Mouse (Mus musculus) C2C12 (cell line): ENCODE measurements around the gene Luzp1. TPM values are rescaled to one million over a fixed set of nuclear protein-coding genes. Genes with fewer than 3 reads are reported as not detected.

Experiments used
- H3K27me3 ChIP-seq: one replicate; pipeline ENCODE4 v1.6.1; 2011; ENCODE audit not compliant: control insufficient read depth, insufficient read depth, insufficient read length
- H3K36me3 ChIP-seq: one replicate; pipeline ENCODE4 v1.6.1; 2011; ENCODE audit not compliant: control insufficient read depth, insufficient read depth
- H3K4me3 ChIP-seq: one replicate; pipeline ENCODE4 v1.5.1; 2011; ENCODE audit warnings: mild to moderate bottlenecking, control low read depth; ENCODE audit not compliant: poor library complexity, insufficient read depth, severe bottlenecking
- H3K79me2 ChIP-seq: one replicate; pipeline ENCODE4 v1.6.1; 2011; ENCODE audit not compliant: control insufficient read depth, insufficient read depth
- H3K79me3 ChIP-seq: one replicate; pipeline ENCODE4 v1.6.1; 2011; ENCODE audit warnings: low read depth, control low read depth
- H3ac ChIP-seq: one replicate; pipeline ENCODE3; 2011; ENCODE audit warnings: low read depth; ENCODE audit not compliant: control insufficient read depth, insufficient read length
- CEBPB ChIP-seq: IDR thresholded peaks from one replicate; pipeline ENCODE4 v1.6.1; 2011; ENCODE audit warnings: low read depth, mild to moderate bottlenecking, control low read depth, moderate library complexity
- CTCF ChIP-seq: IDR thresholded peaks from one replicate; pipeline ENCODE4 v1.5.1; 2011; ENCODE audit not compliant: control insufficient read depth, insufficient read depth, insufficient read length
- FOSL1 ChIP-seq: IDR thresholded peaks from one replicate; pipeline ENCODE4 v1.8.0; 2011; ENCODE audit warnings: mild to moderate bottlenecking, low read length; ENCODE audit not compliant: poor library complexity, insufficient read depth, severe bottlenecking
- MAX ChIP-seq: IDR thresholded peaks from one replicate; pipeline ENCODE4 v1.6.1; 2011; ENCODE audit warnings: mild to moderate bottlenecking, control low read depth
- MYOD1 ChIP-seq: IDR thresholded peaks from one replicate; pipeline ENCODE4 v1.6.1; 2011; ENCODE audit warnings: low read depth; ENCODE audit not compliant: control insufficient read depth, insufficient read length
- MYOG ChIP-seq: IDR thresholded peaks from one replicate; pipeline ENCODE4 v1.6.1; 2011; ENCODE audit not compliant: control insufficient read depth, insufficient read length; ENCODE audit errors: extremely low read depth
- USF1 ChIP-seq: IDR thresholded peaks from one replicate; pipeline ENCODE4 v1.6.1; 2011; ENCODE audit warnings: low read depth, mild to moderate bottlenecking, control low read depth, moderate library complexity
- polyA plus RNA-seq: library from polyadenylated mRNA; unstranded; fragments of >200 nt; fragmentation: generic; extraction: Trizol; gene quantifications from one replicate; pipeline ENCODE4 v1.2.1, GENCODE M21; 2012; ENCODE audit warnings: missing spikeins

Gene Luzp1
- polyA plus RNA-seq, 1 experiment = 16.1 TPM

GRCm38 (mm10) chr4:136587221-136587827 is 117.8 kb downstream of the Luzp1 start:
- no peak overlapping the region for H3ac ChIP-seq
- peaks cover 88% of the 10 kb centered on the region for H3K79me3 ChIP-seq
- peaks cover 13% of the 10 kb centered on the region for H3K36me3 ChIP-seq
- H3K27me3 ChIP-seq = no peaks in the 10 kb centered on the region
- TF ChIP-seq FOSL1 (no peak), USF1 (no peak), MAX (no peak), MYOD1 (no peak), CEBPB (no peak), CTCF (no peak), MYOG (no peak)
- H3K79me2 ChIP-seq = peaks cover 100% of the 10 kb centered on the region
- no peak overlapping the region for H3K4me3 ChIP-seq

- H3K36me3 ChIP-seq = peaks cover 19% of the 10 kb centered on the region
- H3K79me2 ChIP-seq = peaks cover 100% of the 10 kb centered on the region
- no peak overlapping the region for H3ac ChIP-seq
- TF ChIP-seq MYOD1 (no peak), CEBPB (no peak), CTCF (no peak), FOSL1 (no peak), MYOG (no peak), USF1 (no peak), MAX (no peak)
- H3K4me3 ChIP-seq = no peak overlapping the region
- no peaks in the 10 kb centered on the region for H3K27me3 ChIP-seq
- H3K79me3 ChIP-seq = peaks cover 88% of the 10 kb centered on the region
Observed at GRCm38 (mm10) chr4:136588003-136588402, 118.4 kb downstream of the Luzp1 start.

GRCm38 (mm10) chr4:136592111-136592510 is 122.5 kb downstream of the Luzp1 start:
- TF ChIP-seq MAX (no peak), CEBPB (no peak), MYOD1 (no peak), MYOG (no peak), FOSL1 (no peak), USF1 (no peak), CTCF (no peak)
- Histone ChIP-seq H3K36me3 (peaks cover 19% of the 10 kb centered on the region), H3ac (no peak overlapping the region), H3K27me3 (no peaks in the 10 kb centered on the region), H3K79me2 (peaks cover 100% of the 10 kb centered on the region), H3K79me3 (peaks cover 80% of the 10 kb centered on the region), H3K4me3 (no peak overlapping the region)

GRCm38 (mm10) chr4:136594006-136594405 is 124.4 kb downstream of the Luzp1 start:
- H3K4me3 ChIP-seq = no peak overlapping the region
- H3ac ChIP-seq = no peak overlapping the region
- H3K79me2 ChIP-seq = peaks cover 99% of the 10 kb centered on the region
- peaks cover 77% of the 10 kb centered on the region for H3K79me3 ChIP-seq
- TF ChIP-seq FOSL1 = no peak
- no peak for TF ChIP-seq CTCF
- no peak for TF ChIP-seq MAX
- TF ChIP-seq CEBPB = no peak
- no peak for TF ChIP-seq MYOG
- TF ChIP-seq MYOD1 = no peak
- TF ChIP-seq USF1 = no peak
- peaks cover 19% of the 10 kb centered on the region for H3K36me3 ChIP-seq
- H3K27me3 ChIP-seq = no peaks in the 10 kb centered on the region

GRCm38 (mm10) chr4:136595221-136595620 is 125.7 kb downstream of the Luzp1 start:
- peaks cover 14% of the 10 kb centered on the region for H3K36me3 ChIP-seq
- H3K79me2 ChIP-seq = peaks cover 99% of the 10 kb centered on the region
- no peaks in the 10 kb centered on the region for H3K27me3 ChIP-seq
- TF ChIP-seq MYOG = no peak
- no peak for TF ChIP-seq MYOD1
- no peak for TF ChIP-seq CTCF
- TF ChIP-seq MAX = no peak
- TF ChIP-seq FOSL1 = no peak
- TF ChIP-seq USF1 = no peak
- no peak for TF ChIP-seq CEBPB
- no peak overlapping the region for H3ac ChIP-seq
- peaks cover 76% of the 10 kb centered on the region for H3K79me3 ChIP-seq
- H3K4me3 ChIP-seq = no peak overlapping the region

GRCm38 (mm10) chr4:136598268-136598876 is 128.8 kb downstream of the Luzp1 start:
- H3K79me3 ChIP-seq = peaks cover 76% of the 10 kb centered on the region
- H3ac ChIP-seq = no peak overlapping the region
- no peak overlapping the region for H3K4me3 ChIP-seq
- H3K36me3 ChIP-seq = no peaks in the 10 kb centered on the region
- H3K79me2 ChIP-seq = peaks cover 89% of the 10 kb centered on the region
- no peak for TF ChIP-seq CEBPB
- no peak for TF ChIP-seq MYOG
- TF ChIP-seq MAX = no peak
- TF ChIP-seq CTCF = no peak
- TF ChIP-seq MYOD1 = no peak
- no peak for TF ChIP-seq FOSL1
- no peak for TF ChIP-seq USF1
- H3K27me3 ChIP-seq = no peaks in the 10 kb centered on the region
